Mouse (Mus musculus): ENCODE measurements at regions not wholly inside any gene's neighbourhood (a gene's known extent, or its start where the extent isn't known, plus 50 kb on each side); places are given as distances from the start of the nearest gene placed in this dataset.
A peak's percentile ranks its signal among the peaks of the same experiment; 100 is the strongest.
"Not testable (repeated sequence)": the region's sequence is repeated elsewhere in the genome, so short reads cannot be mapped to it uniquely, and the experiment has no call there.

- DNase-seq (ENCODE audit: low spot score); H3K4me2 ChIP-seq (ENCODE audit: low read depth, low read length, poor library complexity, severe bottlenecking); H3K9me3 ChIP-seq (ENCODE audit: low read length); H3K27ac ChIP-seq (ENCODE audit: low read depth, low read length); H3K4me1 ChIP-seq (ENCODE audit: insufficient read depth, low read length); H3K27me3 ChIP-seq (ENCODE audit: insufficient read depth, low read length); ATAC-seq (ENCODE audit: low FRiP score); H3K9ac ChIP-seq (replicated peaks; ENCODE audit: low read length, poor library complexity, severe bottlenecking); H3K36me3 ChIP-seq (ENCODE audit: insufficient read depth, low read length); H3K4me3 ChIP-seq (ENCODE audit: low read depth, low read length): not testable (repeated sequence)
- WGBS, result no CpG with 5 or more reads among the region's 2 CpGs
Measured at GRCm38 (mm10) chr14:53373777-53374468, 878.4 kb upstream of the Olfr1507 start.

GRCm38 (mm10) chr14:53369776-53370175 is 874.2 kb upstream of the Olfr1507 start:
- Histone ChIP-seq H3K9me3 (ENCODE audit: low read length) (no peaks in the 10 kb centered on the region), H3K27me3 (ENCODE audit: insufficient read depth, low read length) (no peaks in the 10 kb centered on the region), H3K4me3 (ENCODE audit: low read depth, low read length) (no peak overlapping the region), H3K27ac (ENCODE audit: low read depth, low read length) (no peak overlapping the region), H3K9ac (replicated peaks; ENCODE audit: low read length, poor library complexity, severe bottlenecking) (no peak overlapping the region), H3K4me2 (ENCODE audit: low read depth, low read length, poor library complexity, severe bottlenecking) (no peak overlapping the region), H3K4me1 (ENCODE audit: insufficient read depth, low read length) (no peaks in the 10 kb centered on the region), H3K36me3 (ENCODE audit: insufficient read depth, low read length) (no peaks in the 10 kb centered on the region)
- no peak for ATAC-seq (ENCODE audit: low FRiP score)
- no peak for TF ChIP-seq CTCF (IDR thresholded peaks at IDR 0.05)
- no peak for DNase-seq (ENCODE audit: low spot score)
- 73% methylated on average over 2 of the region's 2 CpGs for WGBS

GRCm38 (mm10) chr14:53367420-53367819 is 871.9 kb upstream of the Olfr1507 start:
- H3K27ac ChIP-seq (ENCODE audit: low read depth, low read length); H3K4me3 ChIP-seq (ENCODE audit: low read depth, low read length); H3K9me3 ChIP-seq (ENCODE audit: low read length); H3K4me2 ChIP-seq (ENCODE audit: low read depth, low read length, poor library complexity, severe bottlenecking); H3K4me1 ChIP-seq (ENCODE audit: insufficient read depth, low read length); ATAC-seq (ENCODE audit: low FRiP score); H3K9ac ChIP-seq (replicated peaks; ENCODE audit: low read length, poor library complexity, severe bottlenecking); H3K27me3 ChIP-seq (ENCODE audit: insufficient read depth, low read length); DNase-seq (ENCODE audit: low spot score); H3K36me3 ChIP-seq (ENCODE audit: insufficient read depth, low read length): not testable (repeated sequence)
- WGBS, result 84% methylated on average over 1 of the region's 1 CpGs
- TF ChIP-seq CTCF (IDR thresholded peaks at IDR 0.05), result peak; percentile 33

- H3K4me2 ChIP-seq (ENCODE audit: low read depth, low read length, poor library complexity, severe bottlenecking); H3K27ac ChIP-seq (ENCODE audit: low read depth, low read length); H3K27me3 ChIP-seq (ENCODE audit: insufficient read depth, low read length); H3K4me3 ChIP-seq (ENCODE audit: low read depth, low read length); H3K9ac ChIP-seq (replicated peaks; ENCODE audit: low read length, poor library complexity, severe bottlenecking); H3K9me3 ChIP-seq (ENCODE audit: low read length); DNase-seq (ENCODE audit: low spot score); H3K36me3 ChIP-seq (ENCODE audit: insufficient read depth, low read length); H3K4me1 ChIP-seq (ENCODE audit: insufficient read depth, low read length); ATAC-seq (ENCODE audit: low FRiP score): not testable (repeated sequence)
- 84% methylated on average over 5 of the region's 5 CpGs for WGBS
Measured at GRCm38 (mm10) chr14:53363995-53364394, 868.4 kb upstream of the Olfr1507 start.

- H3K9ac ChIP-seq (replicated peaks; ENCODE audit: low read length, poor library complexity, severe bottlenecking); H3K27ac ChIP-seq (ENCODE audit: low read depth, low read length); H3K4me2 ChIP-seq (ENCODE audit: low read depth, low read length, poor library complexity, severe bottlenecking); DNase-seq (ENCODE audit: low spot score); ATAC-seq (ENCODE audit: low FRiP score); H3K4me3 ChIP-seq (ENCODE audit: low read depth, low read length); H3K4me1 ChIP-seq (ENCODE audit: insufficient read depth, low read length); H3K9me3 ChIP-seq (ENCODE audit: low read length); H3K36me3 ChIP-seq (ENCODE audit: insufficient read depth, low read length); H3K27me3 ChIP-seq (ENCODE audit: insufficient read depth, low read length): not testable (repeated sequence)
- WGBS, result 74% methylated on average over 2 of the region's 2 CpGs
Measured at GRCm38 (mm10) chr14:53362054-53362453, 866.5 kb upstream of the Olfr1507 start.

GRCm38 (mm10) chr14:53357498-53357897 is 861.9 kb upstream of the Olfr1507 start:
- not testable (repeated sequence) for H3K9ac ChIP-seq (replicated peaks; ENCODE audit: low read length, poor library complexity, severe bottlenecking); H3K4me1 ChIP-seq (ENCODE audit: insufficient read depth, low read length); ATAC-seq (ENCODE audit: low FRiP score); H3K27ac ChIP-seq (ENCODE audit: low read depth, low read length); H3K4me2 ChIP-seq (ENCODE audit: low read depth, low read length, poor library complexity, severe bottlenecking); H3K4me3 ChIP-seq (ENCODE audit: low read depth, low read length); H3K9me3 ChIP-seq (ENCODE audit: low read length); H3K36me3 ChIP-seq (ENCODE audit: insufficient read depth, low read length); DNase-seq (ENCODE audit: low spot score); H3K27me3 ChIP-seq (ENCODE audit: insufficient read depth, low read length)
- WGBS, result 100% methylated on average over 1 of the region's 2 CpGs

- H3K4me3 ChIP-seq (ENCODE audit: low read depth, low read length); H3K4me1 ChIP-seq (ENCODE audit: insufficient read depth, low read length); H3K27ac ChIP-seq (ENCODE audit: low read depth, low read length); H3K4me2 ChIP-seq (ENCODE audit: low read depth, low read length, poor library complexity, severe bottlenecking); ATAC-seq (ENCODE audit: low FRiP score); H3K9ac ChIP-seq (replicated peaks; ENCODE audit: low read length, poor library complexity, severe bottlenecking); DNase-seq (ENCODE audit: low spot score); H3K9me3 ChIP-seq (ENCODE audit: low read length); H3K36me3 ChIP-seq (ENCODE audit: insufficient read depth, low read length); H3K27me3 ChIP-seq (ENCODE audit: insufficient read depth, low read length): not testable (repeated sequence)
- no CpG with 5 or more reads among the region's 1 CpGs for WGBS
Measured at GRCm38 (mm10) chr14:53356783-53357182, 861.2 kb upstream of the Olfr1507 start.

GRCm38 (mm10) chr14:53351457-53351856 is 855.9 kb upstream of the Olfr1507 start:
- not testable (repeated sequence) for H3K27me3 ChIP-seq (ENCODE audit: insufficient read depth, low read length); H3K4me3 ChIP-seq (ENCODE audit: low read depth, low read length); ATAC-seq (ENCODE audit: low FRiP score); H3K4me1 ChIP-seq (ENCODE audit: insufficient read depth, low read length); H3K27ac ChIP-seq (ENCODE audit: low read depth, low read length); H3K9ac ChIP-seq (replicated peaks; ENCODE audit: low read length, poor library complexity, severe bottlenecking); DNase-seq (ENCODE audit: low spot score); H3K9me3 ChIP-seq (ENCODE audit: low read length); H3K36me3 ChIP-seq (ENCODE audit: insufficient read depth, low read length); H3K4me2 ChIP-seq (ENCODE audit: low read depth, low read length, poor library complexity, severe bottlenecking)
- WGBS, result no CpG with 5 or more reads among the region's 3 CpGs

GRCm38 (mm10) chr14:53350780-53351179 is 855.2 kb upstream of the Olfr1507 start:
- H3K4me1 ChIP-seq (ENCODE audit: insufficient read depth, low read length); H3K4me3 ChIP-seq (ENCODE audit: low read depth, low read length); H3K4me2 ChIP-seq (ENCODE audit: low read depth, low read length, poor library complexity, severe bottlenecking); H3K36me3 ChIP-seq (ENCODE audit: insufficient read depth, low read length); H3K9me3 ChIP-seq (ENCODE audit: low read length); H3K9ac ChIP-seq (replicated peaks; ENCODE audit: low read length, poor library complexity, severe bottlenecking); DNase-seq (ENCODE audit: low spot score); H3K27ac ChIP-seq (ENCODE audit: low read depth, low read length); H3K27me3 ChIP-seq (ENCODE audit: insufficient read depth, low read length); ATAC-seq (ENCODE audit: low FRiP score): not testable (repeated sequence)
- WGBS, result 95% methylated on average over 1 of the region's 1 CpGs

All from midbrain, postnatal 0 days (tissue).